ENCODE assay signal across 14 mouse cellular contexts in the genomic region with DNA sequence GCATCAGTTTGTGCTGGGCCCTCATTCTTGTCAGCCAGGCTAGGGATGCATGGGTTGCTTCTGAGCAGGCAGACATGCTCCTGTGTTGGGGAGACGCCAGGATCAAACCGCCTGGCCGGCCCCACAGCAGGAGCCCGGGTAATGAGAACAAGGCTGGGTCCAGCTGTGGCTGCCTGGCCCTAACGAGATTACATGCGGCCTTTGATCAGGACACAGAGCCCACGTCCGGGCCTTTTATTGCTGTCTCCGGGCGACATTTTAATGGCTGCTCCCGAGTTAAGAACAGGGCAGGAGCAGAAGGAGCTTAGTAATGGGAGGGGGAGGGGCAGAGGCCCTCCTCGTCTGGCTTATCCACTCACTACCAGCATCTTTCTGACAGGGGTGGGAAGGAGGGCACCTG. TPM values are rescaled to one million over a fixed set of nuclear protein-coding genes. Genes with fewer than 3 reads are reported as not detected.
DNase-seq lines count a peak whose midpoint lies in the region; ATAC-seq lines count a peak whose summit lies in the region.
"Had no signal": no experiment of that assay in that cellular context is flagged by ENCODE, and none has a peak within 500 bp of the region (broad histone marks: within the 10 kb centered on the region; RNA-seq: fewer than 3 reads in every experiment).

No protein-coding gene starts in this region.

- H3K4me3 ChIP-seq in neural tube, embryonic 11.5 days (ENCODE audit: low read depth, low read length), result no peak overlapping the region
- no peak overlapping the region for H3K4me3 ChIP-seq in neural tube, embryonic 15.5 days (replicated peaks)
- no peak overlapping the region for H3K4me3 ChIP-seq in forebrain, embryonic 13.5 days
- no peak overlapping the region for H3K4me3 ChIP-seq in limb, embryonic 12.5 days (replicated peaks)
- H3K4me3 ChIP-seq: embryonic facial prominence, embryonic 15.5 days had no signal

- WGBS in neural tube, embryonic 11.5 days, result 4% methylated on average over 12 of the region's 12 CpGs
- 4% methylated on average over 12 of the region's 12 CpGs for WGBS in neural tube, embryonic 15.5 days
- 3% methylated on average over 12 of the region's 12 CpGs for WGBS in forebrain, embryonic 13.5 days
- 3% methylated on average over 12 of the region's 12 CpGs for WGBS in limb, embryonic 12.5 days

- H3K9ac ChIP-seq in neural tube, embryonic 11.5 days (ENCODE audit: low read length), result no peak overlapping the region; the same call in 1 of the 2 replicates
- H3K9ac ChIP-seq in neural tube, embryonic 15.5 days (replicated peaks), result no peak overlapping the region
- peak overlapping the region; percentile 27; the same call in 1 of the 2 replicates for H3K9ac ChIP-seq in forebrain, embryonic 13.5 days
- H3K9ac ChIP-seq in limb, embryonic 12.5 days (replicated peaks), result no peak overlapping the region
- H3K9ac ChIP-seq: embryonic facial prominence, embryonic 15.5 days; lung, embryonic 14.5 days had no signal

- no peaks in the 10 kb centered on the region for H3K27me3 ChIP-seq in neural tube, embryonic 11.5 days (ENCODE audit: control insufficient read depth, insufficient read depth, low read length)
- peaks cover 10% of the 10 kb centered on the region; the same call in 1 of the 2 replicates for H3K27me3 ChIP-seq in neural tube, embryonic 15.5 days (replicated peaks)
- H3K27me3 ChIP-seq in forebrain, embryonic 13.5 days, result no peaks in the 10 kb centered on the region
- H3K27me3 ChIP-seq in limb, embryonic 12.5 days, result no peaks in the 10 kb centered on the region
- H3K27me3 ChIP-seq: CH12.LX; embryonic facial prominence, embryonic 15.5 days had no signal

- peaks cover 25% of the 10 kb centered on the region for H3K36me3 ChIP-seq in neural tube, embryonic 11.5 days (ENCODE audit: control insufficient read depth, insufficient read depth, low read length)
- peaks cover 44% of the 10 kb centered on the region for H3K36me3 ChIP-seq in neural tube, embryonic 15.5 days
- peaks cover 64% of the 10 kb centered on the region for H3K36me3 ChIP-seq in forebrain, embryonic 13.5 days (ENCODE audit: poor library complexity, severe bottlenecking)
- peaks cover 72% of the 10 kb centered on the region for H3K36me3 ChIP-seq in limb, embryonic 12.5 days

- no peak overlapping the region for H3K4me2 ChIP-seq in neural tube, embryonic 11.5 days (ENCODE audit: low read depth)
- no peak overlapping the region for H3K4me2 ChIP-seq in neural tube, embryonic 15.5 days
- no peak overlapping the region for H3K4me2 ChIP-seq in forebrain, embryonic 13.5 days
- H3K4me2 ChIP-seq in limb, embryonic 12.5 days, result no peak overlapping the region
- H3K4me2 ChIP-seq: embryonic facial prominence, embryonic 15.5 days; lung, embryonic 14.5 days had no signal

- peak; percentile 59 for ATAC-seq in neural tube, embryonic 11.5 days (ENCODE audit: insufficient read depth, low FRiP score, low TSS enrichment)
- no peak for ATAC-seq in neural tube, embryonic 15.5 days (ENCODE audit: low FRiP score)
- peak; percentile 50; the same call in 1 of the 2 replicates for ATAC-seq in forebrain, embryonic 13.5 days
- peak; percentile 69 for ATAC-seq in limb, embryonic 12.5 days (ENCODE audit: insufficient number of reproducible peaks, insufficient read depth, low FRiP score, low TSS enrichment, low read depth)

- DNase-seq in neural tube, embryonic 11.5 days (ENCODE audit: low spot score), result peak; percentile 72
- peak; percentile 29 for DNase-seq in yolk sac, embryonic 10.5 days (ENCODE audit: low spot score)
- no peak for DNase-seq in left cerebral cortex, postnatal 36 days (ENCODE audit: low spot score in 2 of 2)
- no peak for DNase-seq in gastrocnemius, postnatal 14 days
- no peak for DNase-seq in lung, postnatal 25 days (ENCODE audit: low spot score)
- DNase-seq: gastrocnemius, postnatal 25 days; heart, postnatal 4 days; lung, embryonic 14.5 days; thymus, adult 18-20 months had no signal

- peaks cover 2% of the 10 kb centered on the region; the same call in 1 of the 2 replicates for H3K9me3 ChIP-seq in neural tube, embryonic 11.5 days (ENCODE audit: control insufficient read depth, low read length)
- no peaks in the 10 kb centered on the region for H3K9me3 ChIP-seq in neural tube, embryonic 15.5 days (replicated peaks)
- peaks cover 10% of the 10 kb centered on the region for H3K9me3 ChIP-seq in forebrain, embryonic 13.5 days (replicated peaks)
- H3K9me3 ChIP-seq in limb, embryonic 12.5 days, result peaks cover 12% of the 10 kb centered on the region
- H3K9me3 ChIP-seq: embryonic facial prominence, embryonic 15.5 days had no signal

- H3K4me1 ChIP-seq in neural tube, embryonic 11.5 days (ENCODE audit: control insufficient read depth, insufficient read depth, low read length), result peaks cover 16% of the 10 kb centered on the region
- peaks cover 18% of the 10 kb centered on the region for H3K4me1 ChIP-seq in neural tube, embryonic 15.5 days
- peaks cover 14% of the 10 kb centered on the region for H3K4me1 ChIP-seq in forebrain, embryonic 13.5 days
- peaks cover 26% of the 10 kb centered on the region for H3K4me1 ChIP-seq in limb, embryonic 12.5 days (replicated peaks)
- H3K4me1 ChIP-seq: embryonic facial prominence, embryonic 15.5 days had no signal

- peak overlapping the region; percentile 76 for H3K27ac ChIP-seq in neural tube, embryonic 11.5 days (ENCODE audit: low read depth, low read length)
- H3K27ac ChIP-seq in neural tube, embryonic 15.5 days (replicated peaks), result no peak overlapping the region
- peak overlapping the region; percentile 41 for H3K27ac ChIP-seq in forebrain, embryonic 13.5 days
- peak overlapping the region; percentile 79 for H3K27ac ChIP-seq in limb, embryonic 12.5 days
- H3K27ac ChIP-seq: embryonic facial prominence, embryonic 15.5 days had no signal

- intact Hi-C loops in left cerebral cortex, postnatal 36 days (cut with DNase I), result loop anchor here (5.0 kb wide), 1 partner anchor 405 kb away; no protein-coding TSS in a partner anchor
- intact Hi-C loops in gastrocnemius, postnatal 14 days (cut with DNase I; ENCODE audit: low total_unique reads), result loop anchor here (5.0 to 10.0 kb wide), 2 partner anchors 255 to 402 kb away; no protein-coding TSS in a partner anchor

RNA-seq across cellular contexts. Expression of gene Armh1, which starts 20.5 kb away (rescaled TPM):
- 0.43 TPM in 1 of 2 replicates, not detected in the other for polyA plus RNA-seq in neural tube, embryonic 11.5 days (2014; fragmentation: Nextera tagmentation; extraction: Ambion mirVana)
- 1.4 and 1.5 TPM in 2 replicates for polyA plus RNA-seq in neural tube, embryonic 15.5 days (2015; fragmentation: Nextera tagmentation; extraction: Ambion mirVana)
- polyA plus RNA-seq in forebrain, embryonic 13.5 days (2015; fragmentation: Nextera tagmentation; extraction: Ambion mirVana), result 0.38 and 0.65 TPM in 2 replicates
- 0.26 and 0.65 TPM in 2 replicates for polyA plus RNA-seq in limb, embryonic 12.5 days (2016; fragmentation: Nextera tagmentation; extraction: Ambion mirVana)
- under 1 TPM; 0.45 to 0.72 TPM for total RNA-seq in left cerebral cortex, postnatal 36 days (2021)
- total RNA-seq in gastrocnemius, postnatal 14 days (2021), result not detected
- total RNA-seq: CH12.LX; gastrocnemius, postnatal 25 days had no signal

RNA-seq across cellular contexts. Expression of gene Tmem53, which starts 20.7 kb away (rescaled TPM):
- 6.8 and 6.9 TPM in 2 replicates for polyA plus RNA-seq in neural tube, embryonic 11.5 days (2014; fragmentation: Nextera tagmentation; extraction: Ambion mirVana)
- 6.3 and 8.7 TPM in 2 replicates for polyA plus RNA-seq in neural tube, embryonic 15.5 days (2015; fragmentation: Nextera tagmentation; extraction: Ambion mirVana)
- 6.7 and 6.9 TPM in 2 replicates for polyA plus RNA-seq in forebrain, embryonic 13.5 days (2015; fragmentation: Nextera tagmentation; extraction: Ambion mirVana)
- 8.8 and 11.0 TPM in 2 replicates for polyA plus RNA-seq in limb, embryonic 12.5 days (2016; fragmentation: Nextera tagmentation; extraction: Ambion mirVana)
- total RNA-seq in left cerebral cortex, postnatal 36 days (2021), result 1 to 10 TPM; 4.1 to 5.6 TPM
- 1 to 10 TPM; 4.0 to 5.9 TPM for total RNA-seq in gastrocnemius, postnatal 14 days (2021)

Comparison
In these comparisons a context has a peak if more than half of its experiments do, and no peak if none do; other contexts are left out.
1. DNase-seq: peak in neural tube, embryonic 11.5 days (single experiment) and yolk sac, embryonic 10.5 days (single experiment); none in left cerebral cortex, postnatal 36 days (0 of 2), gastrocnemius, postnatal 14 days (single experiment) and lung, postnatal 25 days (single experiment).